Mouse (Mus musculus) neural tube, embryonic 15.5 days (tissue): ENCODE data around the gene Msl2. TPM values are rescaled to one million over a fixed set of nuclear protein-coding genes. Genes with fewer than 3 reads are reported as not detected.
A peak's percentile ranks its signal among the peaks of the same experiment; 100 is the strongest.

Source experiments
- ATAC-seq: fragments of 200-750 bp; cut with Nextera tagmentation; 2 replicates; pipeline ENCODE4 v1.8.0; 2017; ENCODE audit warnings: mild to moderate bottlenecking, moderate TSS enrichment, moderate library complexity; ENCODE audit not compliant: low FRiP score
- H3K27ac ChIP-seq: fragments of 300-500 bp; sonication (generic); replicated peaks from 2 replicates; pipeline ENCODE4 v1.5.1; 2015; ENCODE audit warnings: mild to moderate bottlenecking, inconsistent platforms
- H3K27me3 ChIP-seq: fragments of 300-500 bp; sonication (generic); replicated peaks from 2 replicates; pipeline ENCODE4 v1.6.1; 2015; ENCODE audit warnings: inconsistent platforms
- H3K36me3 ChIP-seq: fragments of 300-500 bp; sonication (generic); 2 replicates; pipeline ENCODE4 v1.6.1; 2015; ENCODE audit warnings: inconsistent platforms
- H3K4me1 ChIP-seq: fragments of 300-500 bp; sonication (generic); 2 replicates; pipeline ENCODE4 v1.6.1; 2015; ENCODE audit warnings: inconsistent platforms
- H3K4me2 ChIP-seq: fragments of 300-500 bp; sonication (generic); 2 replicates; pipeline ENCODE4 v1.6.1; 2015; ENCODE audit warnings: inconsistent platforms, mild to moderate bottlenecking, moderate library complexity
- H3K4me3 ChIP-seq: fragments of 300-500 bp; sonication (generic); replicated peaks from 2 replicates; pipeline ENCODE4 v1.5.1; 2015; ENCODE audit warnings: mild to moderate bottlenecking, inconsistent platforms
- H3K9ac ChIP-seq: fragments of 300-500 bp; sonication (generic); replicated peaks from 2 replicates; pipeline ENCODE4 v1.6.1; 2015; ENCODE audit warnings: mild to moderate bottlenecking, inconsistent platforms
- H3K9me3 ChIP-seq: fragments of 300-500 bp; sonication (generic); replicated peaks from 2 replicates; pipeline ENCODE4 v1.6.1; 2016; ENCODE audit warnings: inconsistent platforms
- WGBS: fragments of 180-500 bp; shearing (Covaris S2); methylation state at CpG from one replicate; pipeline ENCODE4 v1.1.7; 2015; ENCODE audit warnings: mixed read lengths; 5-methylcytosine and 5-hydroxymethylcytosine counted together
- polyA plus RNA-seq: library from polyadenylated mRNA; unstranded; fragments of >200 nt; fragmentation: Nextera tagmentation; extraction: Ambion mirVana; gene quantifications from 2 replicates; pipeline ENCODE4 v1.2.1, GENCODE M21; 2015

Gene Msl2
- 3.9 TPM in 2 replicates for polyA plus RNA-seq

DNA sequence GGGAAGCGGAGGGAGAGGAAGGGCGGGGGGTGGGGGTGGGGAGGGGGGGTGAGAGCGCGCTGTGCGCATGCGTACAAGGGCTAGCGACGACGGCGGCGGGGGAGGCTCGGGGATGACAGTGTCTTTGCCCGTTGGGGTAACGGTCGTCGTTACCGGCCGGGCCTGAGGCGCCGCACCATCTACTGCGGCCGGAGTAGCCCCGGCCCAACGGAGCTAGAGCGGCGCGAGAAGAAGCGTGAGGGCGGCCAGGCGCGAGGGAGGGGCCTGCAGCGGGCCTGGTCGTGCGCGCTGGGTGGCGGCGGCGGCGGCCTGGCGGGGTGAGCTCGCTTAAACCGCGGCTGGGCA lies at the start of gene Msl2:
TSS of gene Msl2 (plus strand) at position 115 of the 345 bp plus-strand sequence.
- peak within 1 kb of the TSS; percentile 98 for H3K4me3 ChIP-seq
- H3K27ac ChIP-seq: peak within 1 kb of the TSS; percentile 100
- H3K36me3 ChIP-seq: no peaks in the 10 kb centered on the region
- WGBS: under 1% methylated on average over 37 of the region's 43 CpGs
- no peaks in the 10 kb centered on the region for H3K27me3 ChIP-seq
- no peaks in the 10 kb centered on the region for H3K9me3 ChIP-seq
- ATAC-seq: peak; percentile 69
- peak within 1 kb of the TSS; percentile 87 for H3K4me2 ChIP-seq
- peaks cover 25% of the 10 kb centered on the region for H3K4me1 ChIP-seq
- peak within 1 kb of the TSS; percentile 100 for H3K9ac ChIP-seq

DNA sequence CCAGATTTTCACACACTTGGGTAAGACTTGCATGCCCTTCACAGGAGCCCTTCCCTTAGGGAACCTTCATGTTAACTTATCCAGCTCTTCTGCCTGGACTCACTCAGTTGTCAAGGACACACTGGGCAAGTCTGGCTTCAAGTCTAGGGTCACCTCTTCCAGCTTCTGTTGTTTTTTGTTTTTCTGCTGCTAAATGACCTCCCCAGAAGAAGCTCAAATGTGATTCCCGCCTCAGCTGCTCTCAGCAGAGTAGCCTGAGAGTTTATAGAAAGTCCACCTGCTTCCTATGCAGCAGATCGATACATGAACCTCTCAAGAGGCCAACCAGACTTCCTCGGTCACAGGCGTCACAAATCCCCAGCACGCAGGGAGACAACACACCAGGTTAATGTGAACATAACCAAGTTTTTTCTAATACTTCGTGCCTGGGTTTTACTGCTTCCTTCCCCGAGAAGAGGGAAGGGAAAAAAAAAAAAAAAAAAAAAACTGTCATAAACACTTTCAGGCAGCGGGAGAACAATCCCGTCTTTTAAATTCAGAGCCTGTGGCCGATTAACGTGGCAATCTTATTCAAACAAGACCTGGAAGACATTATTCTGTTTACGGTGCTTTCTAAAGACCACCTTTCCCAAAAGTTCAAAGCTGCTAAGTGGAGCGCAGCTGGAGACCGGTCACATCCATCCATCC lies 40.0 kb upstream of the Msl2 start:
- WGBS: 2% methylated on average over 14 of the region's 14 CpGs
- H3K36me3 ChIP-seq: peaks cover 11% of the 10 kb centered on the region
- no peaks in the 10 kb centered on the region for H3K9me3 ChIP-seq
- H3K4me1 ChIP-seq: peaks cover 12% of the 10 kb centered on the region
- peak overlapping the region; percentile 56 for H3K9ac ChIP-seq
- H3K4me3 ChIP-seq: peak overlapping the region; percentile 68
- peak overlapping the region; percentile 100 for H3K27ac ChIP-seq
- peak overlapping the region; percentile 71 for H3K4me2 ChIP-seq
- ATAC-seq: no peak
- H3K27me3 ChIP-seq: no peaks in the 10 kb centered on the region

DNA sequence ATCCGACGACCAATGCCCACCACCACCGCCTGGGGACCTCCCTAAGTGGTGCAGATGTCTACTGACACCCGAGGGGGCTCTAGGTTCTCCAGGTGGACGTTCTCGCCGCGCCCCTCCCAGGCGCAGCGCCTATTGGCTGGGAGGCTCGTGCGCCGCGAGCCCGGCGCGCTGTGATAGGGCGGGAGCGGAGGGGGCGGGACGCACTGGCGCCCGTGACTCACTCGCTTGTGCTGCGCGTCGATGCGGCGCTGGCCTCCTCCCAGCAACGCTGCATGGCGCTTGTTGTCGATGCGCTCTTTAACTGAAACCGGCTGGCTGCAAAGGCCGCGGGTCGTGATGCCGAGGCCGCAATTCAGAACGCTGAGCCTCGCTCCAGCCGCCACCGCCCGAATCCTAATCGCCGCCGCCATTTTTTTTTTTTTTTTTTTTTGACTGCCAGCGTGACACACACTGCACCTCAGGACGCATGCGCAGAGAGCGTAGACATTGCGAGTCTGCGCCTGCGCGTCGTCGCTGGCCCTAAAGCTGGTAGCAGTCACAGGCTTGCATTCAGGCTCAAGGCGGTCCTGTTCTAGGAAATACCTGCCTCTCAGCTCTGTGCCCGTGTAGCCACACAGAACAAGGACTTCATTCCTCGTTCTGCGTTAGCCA lies 39.3 kb upstream of the Msl2 start, which contains the start of gene Pccb:
TSS of gene Pccb (minus strand) at position 451 of the 651 bp plus-strand sequence.
- peak within 1 kb of the TSS; percentile 100 for H3K27ac ChIP-seq
- WGBS: under 1% methylated on average over 60 of the region's 61 CpGs
- peaks cover 7% of the 10 kb centered on the region; the same call in 1 of the 2 replicates for H3K36me3 ChIP-seq
- ATAC-seq: peak; percentile 100
- peak within 1 kb of the TSS; percentile 68 for H3K4me3 ChIP-seq
- H3K27me3 ChIP-seq: no peaks in the 10 kb centered on the region
- peak within 1 kb of the TSS; percentile 71 for H3K4me2 ChIP-seq
- no peaks in the 10 kb centered on the region for H3K9me3 ChIP-seq
- H3K4me1 ChIP-seq: peaks cover 12% of the 10 kb centered on the region
- H3K9ac ChIP-seq: peak within 1 kb of the TSS; percentile 72

GRCm38 (mm10) chr9:101035836-101036596 lies 37.9 kb upstream of the Msl2 start:
- Histone ChIP-seq H3K4me1 (peaks cover 12% of the 10 kb centered on the region), H3K4me2 (no peak overlapping the region), H3K27me3 (no peaks in the 10 kb centered on the region), H3K9ac (no peak overlapping the region), H3K4me3 (no peak overlapping the region), H3K9me3 (no peaks in the 10 kb centered on the region), H3K36me3 (peaks cover 7% of the 10 kb centered on the region; the same call in 1 of the 2 replicates), H3K27ac (no peak overlapping the region)
- WGBS: 96% methylated on average over 9 of the region's 15 CpGs
- no peak for ATAC-seq

DNA sequence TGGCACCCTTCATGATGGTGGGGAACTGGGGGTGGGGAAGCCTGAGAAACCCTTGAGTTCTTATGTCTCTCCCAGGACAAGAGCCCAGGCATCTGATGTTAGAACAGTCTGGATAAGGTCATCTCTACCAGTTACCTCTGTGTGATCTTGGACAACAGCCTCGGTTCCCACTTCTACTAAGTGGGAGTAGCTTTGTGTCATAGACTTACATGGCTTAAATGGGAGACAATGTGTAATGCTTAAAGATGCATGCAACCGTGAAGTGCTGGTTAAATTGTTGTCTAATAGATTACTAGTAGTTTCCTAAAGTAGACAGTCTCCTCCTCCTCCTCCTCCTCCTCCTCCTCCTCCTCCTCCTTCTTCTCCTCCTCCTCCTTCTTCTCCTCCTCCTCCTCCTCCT lies 37.0 kb upstream of the Msl2 start:
- no peak for ATAC-seq
- WGBS: 74% methylated on average over 2 of the region's 2 CpGs
- H3K36me3 ChIP-seq: no peaks in the 10 kb centered on the region
- H3K4me2 ChIP-seq: no peak overlapping the region
- H3K9ac ChIP-seq: no peak overlapping the region
- no peak overlapping the region for H3K27ac ChIP-seq
- no peaks in the 10 kb centered on the region for H3K9me3 ChIP-seq
- no peaks in the 10 kb centered on the region for H3K27me3 ChIP-seq
- H3K4me1 ChIP-seq: peaks cover 12% of the 10 kb centered on the region
- no peak overlapping the region for H3K4me3 ChIP-seq

GRCm38 (mm10) chr9:101037396-101037795 lies 36.5 kb upstream of the Msl2 start:
- ATAC-seq: no peak
- H3K9ac ChIP-seq: no peak overlapping the region
- H3K4me1 ChIP-seq: peaks cover 12% of the 10 kb centered on the region
- no peaks in the 10 kb centered on the region for H3K36me3 ChIP-seq
- H3K27me3 ChIP-seq: no peaks in the 10 kb centered on the region
- no peak overlapping the region for H3K4me3 ChIP-seq
- 39% methylated on average over 7 of the region's 7 CpGs for WGBS
- H3K9me3 ChIP-seq: no peaks in the 10 kb centered on the region
- H3K4me2 ChIP-seq: no peak overlapping the region
- no peak overlapping the region for H3K27ac ChIP-seq

- Histone ChIP-seq H3K4me3 (no peak overlapping the region), H3K4me1 (peaks cover 8% of the 10 kb centered on the region), H3K27me3 (no peaks in the 10 kb centered on the region), H3K4me2 (no peak overlapping the region), H3K9me3 (no peaks in the 10 kb centered on the region), H3K36me3 (no peaks in the 10 kb centered on the region), H3K27ac (no peak overlapping the region), H3K9ac (no peak overlapping the region)
- no peak for ATAC-seq
- WGBS: 82% methylated on average over 5 of the region's 5 CpGs
Observed at GRCm38 (mm10) chr9:101038634-101039033, 35.3 kb upstream of the Msl2 start.

GRCm38 (mm10) chr9:101041508-101041907 lies 32.4 kb upstream of the Msl2 start:
- Histone ChIP-seq H3K27ac (no peak overlapping the region), H3K27me3 (no peaks in the 10 kb centered on the region), H3K4me3 (no peak overlapping the region), H3K36me3 (no peaks in the 10 kb centered on the region), H3K4me1 (no peaks in the 10 kb centered on the region), H3K9me3 (no peaks in the 10 kb centered on the region), H3K9ac (no peak overlapping the region), H3K4me2 (no peak overlapping the region)
- ATAC-seq: no peak
- WGBS: 71% methylated on average over 5 of the region's 5 CpGs

DNA sequence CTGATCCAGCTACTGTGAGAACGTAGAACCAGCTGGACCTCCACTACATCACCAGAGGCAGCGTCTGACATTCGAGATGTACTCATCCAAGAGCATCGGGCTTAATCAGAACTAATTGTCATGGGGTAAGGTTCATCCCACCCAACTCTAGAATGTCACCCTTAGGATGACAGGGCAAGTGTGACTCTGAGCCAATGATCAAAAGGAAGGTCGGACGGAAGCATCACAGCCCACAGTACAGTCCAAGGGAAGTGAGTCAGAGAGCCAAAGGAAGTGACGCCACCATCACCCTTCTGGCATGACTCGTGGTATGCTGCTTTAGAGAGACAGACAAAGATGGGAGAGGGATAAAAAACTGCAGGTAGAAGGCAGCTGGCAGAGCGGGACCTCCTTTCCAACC lies 31.7 kb upstream of the Msl2 start:
- 90% methylated on average over 9 of the region's 9 CpGs for WGBS
- Histone ChIP-seq H3K27ac (no peak overlapping the region), H3K36me3 (no peaks in the 10 kb centered on the region), H3K9me3 (no peaks in the 10 kb centered on the region), H3K4me2 (no peak overlapping the region), H3K4me1 (no peaks in the 10 kb centered on the region), H3K27me3 (no peaks in the 10 kb centered on the region), H3K9ac (no peak overlapping the region), H3K4me3 (no peak overlapping the region)
- ATAC-seq: no peak

- WGBS: 51% methylated on average over 15 of the region's 15 CpGs
- H3K4me3 ChIP-seq: no peak overlapping the region
Observed at GRCm38 (mm10) chr9:101045710-101046338, 28.1 kb upstream of the Msl2 start.

GRCm38 (mm10) chr9:101052007-101052406 lies 21.9 kb upstream of the Msl2 start:
- H3K4me1 ChIP-seq: no peaks in the 10 kb centered on the region
- ATAC-seq: no peak
- no peak overlapping the region for H3K27ac ChIP-seq
- H3K9ac ChIP-seq: no peak overlapping the region
- H3K4me2 ChIP-seq: no peak overlapping the region
- no peaks in the 10 kb centered on the region for H3K36me3 ChIP-seq
- 96% methylated on average over 3 of the region's 3 CpGs for WGBS
- no peaks in the 10 kb centered on the region for H3K9me3 ChIP-seq
- no peak overlapping the region for H3K4me3 ChIP-seq
- H3K27me3 ChIP-seq: no peaks in the 10 kb centered on the region

More at GRCm38 (mm10) chr9:101045710-101046338, 28.1 kb upstream of the Msl2 start:
- no peaks in the 10 kb centered on the region for H3K36me3 ChIP-seq
- no peak overlapping the region for H3K27ac ChIP-seq
- no peak overlapping the region for H3K4me2 ChIP-seq
- H3K4me1 ChIP-seq: no peaks in the 10 kb centered on the region
- H3K9ac ChIP-seq: no peak overlapping the region
- no peaks in the 10 kb centered on the region for H3K9me3 ChIP-seq
- ATAC-seq: no peak
- no peaks in the 10 kb centered on the region for H3K27me3 ChIP-seq
